Mouse (Mus musculus) lung, embryonic 16.5 days (tissue): ENCODE results near the gene Msl3l2. TPM values are rescaled to one million over a fixed set of nuclear protein-coding genes. Genes with fewer than 3 reads are reported as not detected.

Experiments
- ATAC-seq: fragments of 200-750 bp; cut with Nextera tagmentation; 2 replicates; pipeline ENCODE4 v1.8.0; 2017; ENCODE audit warnings: low read depth, mild to moderate bottlenecking, moderate library complexity
- H3K27ac ChIP-seq: fragments of 300-500 bp; sonication (generic); 2 replicates; pipeline ENCODE4 v1.5.1; 2014; ENCODE audit warnings: mild to moderate bottlenecking, control low read depth, low read length
- H3K27me3 ChIP-seq: fragments of 300-500 bp; sonication (generic); 2 replicates; pipeline ENCODE4 v1.6.1; 2014; ENCODE audit warnings: low read depth, low read length, mixed read lengths; ENCODE audit not compliant: control insufficient read depth, insufficient read depth
- H3K36me3 ChIP-seq: fragments of 300-500 bp; sonication (generic); 2 replicates; pipeline ENCODE4 v1.6.1; 2014; ENCODE audit warnings: low read length; ENCODE audit not compliant: control insufficient read depth, insufficient read depth
- H3K4me1 ChIP-seq: fragments of 300-500 bp; sonication (generic); replicated peaks from 2 replicates; pipeline ENCODE4 v1.6.1; 2014; ENCODE audit warnings: low read length, mixed read lengths; ENCODE audit not compliant: control insufficient read depth, insufficient read depth
- H3K4me2 ChIP-seq: fragments of 300-500 bp; sonication (generic); 2 replicates; pipeline ENCODE4 v1.6.1; 2014; ENCODE audit warnings: low read depth, low read length, control low read depth
- H3K4me3 ChIP-seq: fragments of 300-500 bp; sonication (generic); 2 replicates; pipeline ENCODE4 v1.5.1; 2014; ENCODE audit warnings: mild to moderate bottlenecking, low read length, control low read depth
- H3K9ac ChIP-seq: fragments of 300-500 bp; sonication (generic); 2 replicates; pipeline ENCODE4 v1.6.1; 2014; ENCODE audit warnings: low read length, control low read depth
- H3K9me3 ChIP-seq: fragments of 300-500 bp; sonication (generic); 2 replicates; pipeline ENCODE4 v1.6.1; 2016; ENCODE audit warnings: low read length; ENCODE audit not compliant: control insufficient read depth
- WGBS: fragments of 180-500 bp; shearing (Covaris S2); extraction: QIAGEN DNeasy Blood & Tissue Kit; methylation state at CpG from one replicate; pipeline ENCODE4 v1.1.7; 2014; 5-methylcytosine and 5-hydroxymethylcytosine counted together
- polyA plus RNA-seq: library from polyadenylated mRNA; unstranded; fragments of >200 nt; fragmentation: Nextera tagmentation; extraction: Ambion mirVana; gene quantifications from 2 replicates; pipeline ENCODE4 v1.2.1, GENCODE M21; 2015

Msl3l2 gene
- polyA plus RNA-seq, 1 experiment from 2014 or later = 4.9 TPM

GRCm38 (mm10) chr10:56158748-56159147 lies 52.0 kb downstream of the Msl3l2 start:
- Histone ChIP-seq H3K9me3 (no peaks in the 10 kb centered on the region), H3K36me3 (no peaks in the 10 kb centered on the region), H3K27ac (no peak overlapping the region), H3K4me2 (no peak overlapping the region), H3K4me1 (no peaks in the 10 kb centered on the region), H3K4me3 (no peak overlapping the region), H3K27me3 (no peaks in the 10 kb centered on the region), H3K9ac (no peak overlapping the region)
- no peak for ATAC-seq
- WGBS = 93% methylated on average over 2 of the region's 2 CpGs

GRCm38 (mm10) chr10:56164411-56164810 lies 57.7 kb downstream of the Msl3l2 start:
- no peaks in the 10 kb centered on the region for H3K36me3 ChIP-seq
- no peak overlapping the region for H3K4me2 ChIP-seq
- no peak overlapping the region for H3K4me3 ChIP-seq
- H3K9ac ChIP-seq = no peak overlapping the region
- H3K27ac ChIP-seq = no peak overlapping the region
- H3K4me1 ChIP-seq = no peaks in the 10 kb centered on the region
- no peaks in the 10 kb centered on the region for H3K9me3 ChIP-seq
- whole genome bisulfite sequencing = 73% methylated on average over 3 of the region's 3 CpGs
- no peaks in the 10 kb centered on the region for H3K27me3 ChIP-seq
- ATAC-seq = no peak

GRCm38 (mm10) chr10:56165758-56166157 lies 59.0 kb downstream of the Msl3l2 start:
- H3K36me3 ChIP-seq = no peaks in the 10 kb centered on the region
- no peak overlapping the region for H3K4me2 ChIP-seq
- no peaks in the 10 kb centered on the region for H3K27me3 ChIP-seq
- no peaks in the 10 kb centered on the region for H3K9me3 ChIP-seq
- H3K4me1 ChIP-seq = no peaks in the 10 kb centered on the region
- ATAC-seq = no peak
- no peak overlapping the region for H3K27ac ChIP-seq
- 88% methylated on average over 4 of the region's 4 CpGs for WGBS
- H3K4me3 ChIP-seq = no peak overlapping the region
- no peak overlapping the region for H3K9ac ChIP-seq

Other genes starting within 250 kb of the Msl3l2 start
- gene Tbc1d32, start 121.8 kb downstream of the Msl3l2 start, polyA plus RNA-seq = 3.9 and 4.1 TPM in 2 replicates